Mouse (Mus musculus): Measurements from ENCODE around the gene Cd47. TPM values are rescaled to one million over a fixed set of nuclear protein-coding genes. Genes with fewer than 3 reads are reported as not detected.

The Cd47 gene
- polyA plus RNA-seq, 1 experiment from 2014 or later, result 286 TPM

DNA sequence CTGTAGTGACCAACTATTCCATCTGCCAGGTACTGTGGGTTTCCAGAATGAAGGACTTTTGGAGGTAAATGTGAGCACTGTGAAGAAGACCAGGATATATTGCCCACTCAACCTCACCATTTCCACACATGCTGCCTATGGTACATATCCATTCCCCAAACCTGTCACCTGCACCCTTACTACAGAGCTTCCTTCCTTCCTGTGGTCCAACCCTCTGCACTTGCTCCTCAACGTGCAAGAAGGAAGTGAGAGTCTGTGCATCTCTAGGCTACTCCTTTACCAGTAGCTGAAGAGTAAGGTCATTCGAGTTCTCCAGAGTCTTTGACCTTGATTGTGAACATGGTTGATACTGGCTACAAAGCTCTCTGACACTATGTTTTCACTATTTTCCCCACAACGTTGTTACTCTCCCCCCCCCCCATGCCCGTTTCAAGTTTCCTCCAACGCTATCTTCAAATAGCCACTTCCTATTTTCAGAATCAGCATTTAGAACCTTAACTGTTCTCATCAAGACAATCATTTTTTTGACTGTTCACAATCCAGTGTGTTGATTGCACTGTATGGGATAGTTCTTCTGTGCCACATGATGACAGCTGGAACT is 18.7 kb upstream of the Cd47 start:
- Histone ChIP-seq H3K4me3 (ENCODE audit: low read depth, low read length) (no peak overlapping the region), H3K27me3 (ENCODE audit: control insufficient read depth, insufficient read depth, low read depth, low read length) (no peaks in the 10 kb centered on the region), H3K9ac (ENCODE audit: low read depth, low read length) (no peak overlapping the region), H3K27ac (ENCODE audit: low read length) (peak overlapping the region; percentile 4; the same call in 1 of the 2 replicates), H3K9me3 (replicated peaks; ENCODE audit: control insufficient read depth, low read length) (no peaks in the 10 kb centered on the region), H3K36me3 (ENCODE audit: control insufficient read depth, insufficient read depth) (no peaks in the 10 kb centered on the region), H3K4me2 (ENCODE audit: low read depth, low read length) (no peak overlapping the region), H3K4me1 (ENCODE audit: control insufficient read depth, low read depth, low read length) (peaks cover 25% of the 10 kb centered on the region)
- no peak for ATAC-seq (ENCODE audit: low read depth)
- WGBS (ENCODE audit: insufficient replicate concordance), result 20% methylated on average over 5 of the region's 5 CpGs

- no peak for ATAC-seq (ENCODE audit: low read depth)
- H3K4me2 ChIP-seq (ENCODE audit: low read depth, low read length), result no peak overlapping the region
- no peaks in the 10 kb centered on the region for H3K27me3 ChIP-seq (ENCODE audit: control insufficient read depth, insufficient read depth, low read depth, low read length)
- H3K9ac ChIP-seq (ENCODE audit: low read depth, low read length), result no peak overlapping the region
- H3K9me3 ChIP-seq (replicated peaks; ENCODE audit: control insufficient read depth, low read length), result no peaks in the 10 kb centered on the region
- peaks cover 11% of the 10 kb centered on the region for H3K4me1 ChIP-seq (ENCODE audit: control insufficient read depth, low read depth, low read length)
- H3K4me3 ChIP-seq (ENCODE audit: low read depth, low read length), result no peak overlapping the region
- H3K27ac ChIP-seq (ENCODE audit: low read length), result no peak overlapping the region
- H3K36me3 ChIP-seq (ENCODE audit: control insufficient read depth, insufficient read depth), result no peaks in the 10 kb centered on the region
Measured at GRCm38 (mm10) chr16:49783369-49783768, 17.0 kb upstream of the Cd47 start.

- Histone ChIP-seq H3K9ac (ENCODE audit: low read depth, low read length) (no peak overlapping the region), H3K36me3 (ENCODE audit: control insufficient read depth, insufficient read depth) (no peaks in the 10 kb centered on the region), H3K27ac (ENCODE audit: low read length) (no peak overlapping the region), H3K4me3 (ENCODE audit: low read depth, low read length) (no peak overlapping the region), H3K4me2 (ENCODE audit: low read depth, low read length) (no peak overlapping the region), H3K27me3 (ENCODE audit: control insufficient read depth, insufficient read depth, low read depth, low read length) (no peaks in the 10 kb centered on the region), H3K9me3 (replicated peaks; ENCODE audit: control insufficient read depth, low read length) (no peaks in the 10 kb centered on the region), H3K4me1 (ENCODE audit: control insufficient read depth, low read depth, low read length) (peaks cover 15% of the 10 kb centered on the region)
- no peak for ATAC-seq (ENCODE audit: low read depth)
- WGBS (ENCODE audit: insufficient replicate concordance), result 88% methylated on average over 6 of the region's 6 CpGs
Measured at GRCm38 (mm10) chr16:49786116-49786515, 14.2 kb upstream of the Cd47 start.

GRCm38 (mm10) chr16:49787714-49788113 is 12.6 kb upstream of the Cd47 start:
- H3K9me3 ChIP-seq (replicated peaks; ENCODE audit: control insufficient read depth, low read length), result no peaks in the 10 kb centered on the region
- WGBS (ENCODE audit: insufficient replicate concordance), result 74% methylated on average over 5 of the region's 5 CpGs
- no peak overlapping the region for H3K9ac ChIP-seq (ENCODE audit: low read depth, low read length)
- no peaks in the 10 kb centered on the region for H3K36me3 ChIP-seq (ENCODE audit: control insufficient read depth, insufficient read depth)
- H3K4me3 ChIP-seq (ENCODE audit: low read depth, low read length), result no peak overlapping the region
- H3K4me2 ChIP-seq (ENCODE audit: low read depth, low read length), result no peak overlapping the region
- H3K4me1 ChIP-seq (ENCODE audit: control insufficient read depth, low read depth, low read length), result peaks cover 21% of the 10 kb centered on the region
- H3K27ac ChIP-seq (ENCODE audit: low read length), result no peak overlapping the region
- H3K27me3 ChIP-seq (ENCODE audit: control insufficient read depth, insufficient read depth, low read depth, low read length), result no peaks in the 10 kb centered on the region
- peak; percentile 27; the same call in 1 of the 2 replicates for ATAC-seq (ENCODE audit: low read depth)

- Histone ChIP-seq H3K27ac (ENCODE audit: low read length) (peak overlapping the region; percentile 68), H3K4me2 (ENCODE audit: low read depth, low read length) (peak overlapping the region; percentile 18), H3K4me1 (ENCODE audit: control insufficient read depth, low read depth, low read length) (peaks cover 35% of the 10 kb centered on the region), H3K9me3 (replicated peaks; ENCODE audit: control insufficient read depth, low read length) (no peaks in the 10 kb centered on the region), H3K4me3 (ENCODE audit: low read depth, low read length) (no peak overlapping the region), H3K27me3 (ENCODE audit: control insufficient read depth, insufficient read depth, low read depth, low read length) (no peaks in the 10 kb centered on the region), H3K9ac (ENCODE audit: low read depth, low read length) (peak overlapping the region; percentile 51), H3K36me3 (ENCODE audit: control insufficient read depth, insufficient read depth) (no peaks in the 10 kb centered on the region)
- peak; percentile 23; the same call in 1 of the 2 replicates for ATAC-seq (ENCODE audit: low read depth)
- 39% methylated on average over 9 of the region's 9 CpGs for WGBS (ENCODE audit: insufficient replicate concordance)
Measured at GRCm38 (mm10) chr16:49790575-49791465, 9.5 kb upstream of the Cd47 start.

DNA sequence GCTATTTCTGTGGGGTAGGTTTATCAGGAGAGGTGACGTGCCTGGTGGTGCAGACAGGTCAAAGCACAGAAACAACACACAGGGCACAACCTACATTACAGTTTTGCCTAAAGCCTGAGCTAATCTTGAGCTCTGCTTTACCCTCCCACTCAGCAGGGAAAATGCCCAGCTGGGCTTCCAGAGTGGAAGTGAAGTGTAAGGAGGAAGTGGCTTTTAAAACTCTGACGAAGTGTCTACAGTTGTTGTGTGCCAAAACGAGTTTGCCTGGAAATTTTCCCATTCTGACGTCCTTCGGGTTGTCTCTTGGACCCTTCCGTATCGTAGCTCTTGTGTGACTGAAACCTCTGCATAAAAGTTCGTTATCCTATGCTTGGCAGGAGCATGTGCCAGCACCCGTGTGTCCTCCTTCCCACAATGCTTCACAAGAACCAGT is 7.9 kb upstream of the Cd47 start:
- Histone ChIP-seq H3K4me2 (ENCODE audit: low read depth, low read length) (no peak overlapping the region), H3K27ac (ENCODE audit: low read length) (peak overlapping the region; percentile 68), H3K4me3 (ENCODE audit: low read depth, low read length) (no peak overlapping the region), H3K9ac (ENCODE audit: low read depth, low read length) (peak overlapping the region; percentile 32), H3K27me3 (ENCODE audit: control insufficient read depth, insufficient read depth, low read depth, low read length) (no peaks in the 10 kb centered on the region), H3K36me3 (ENCODE audit: control insufficient read depth, insufficient read depth) (no peaks in the 10 kb centered on the region), H3K4me1 (ENCODE audit: control insufficient read depth, low read depth, low read length) (peaks cover 48% of the 10 kb centered on the region), H3K9me3 (replicated peaks; ENCODE audit: control insufficient read depth, low read length) (no peaks in the 10 kb centered on the region)
- 39% methylated on average over 9 of the region's 9 CpGs for WGBS (ENCODE audit: insufficient replicate concordance)
- peak; percentile 57 for ATAC-seq (ENCODE audit: low read depth)

GRCm38 (mm10) chr16:49793596-49793995 is 6.7 kb upstream of the Cd47 start:
- H3K27ac ChIP-seq (ENCODE audit: low read length), result 0 out of 2 replicates have a peak overlapping the region, but pooled peaks have one; percentile 4
- ATAC-seq (ENCODE audit: low read depth), result no peak

DNA sequence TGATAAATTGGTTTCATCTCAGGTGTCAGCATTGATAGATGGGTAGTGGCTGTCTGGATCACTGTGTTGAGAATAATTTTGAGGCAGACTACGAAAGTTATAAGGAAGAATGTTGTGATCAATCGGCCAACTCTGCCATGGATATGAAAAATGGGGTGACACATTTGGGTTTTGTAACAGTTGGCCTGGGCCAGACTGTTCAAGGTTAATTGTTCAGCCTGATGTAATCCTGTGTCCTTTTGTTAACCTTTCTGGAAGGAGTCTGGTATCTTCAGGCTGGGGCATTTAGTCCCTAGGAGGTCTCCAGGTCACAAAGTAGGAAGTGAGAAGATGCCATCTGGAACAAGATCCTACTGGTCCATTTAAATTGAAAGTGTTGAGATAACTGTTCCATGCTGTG is 4.1 kb upstream of the Cd47 start:
- Histone ChIP-seq H3K27ac (ENCODE audit: low read length) (peak overlapping the region; percentile 72), H3K4me2 (ENCODE audit: low read depth, low read length) (no peak overlapping the region), H3K4me3 (ENCODE audit: low read depth, low read length) (no peak overlapping the region), H3K4me1 (ENCODE audit: control insufficient read depth, low read depth, low read length) (peaks cover 71% of the 10 kb centered on the region), H3K9ac (ENCODE audit: low read depth, low read length) (peak overlapping the region; percentile 11; the same call in 1 of the 2 replicates), H3K27me3 (ENCODE audit: control insufficient read depth, insufficient read depth, low read depth, low read length) (no peaks in the 10 kb centered on the region), H3K9me3 (replicated peaks; ENCODE audit: control insufficient read depth, low read length) (no peaks in the 10 kb centered on the region), H3K36me3 (ENCODE audit: control insufficient read depth, insufficient read depth) (no peaks in the 10 kb centered on the region)
- ATAC-seq (ENCODE audit: low read depth), result no peak
- 71% methylated on average over 2 of the region's 2 CpGs for WGBS (ENCODE audit: insufficient replicate concordance)

More at GRCm38 (mm10) chr16:49793596-49793995, 6.7 kb upstream of the Cd47 start:
- Histone ChIP-seq H3K9me3 (replicated peaks; ENCODE audit: control insufficient read depth, low read length) (no peaks in the 10 kb centered on the region), H3K9ac (ENCODE audit: low read depth, low read length) (peak overlapping the region; percentile 26; the same call in 1 of the 2 replicates), H3K4me2 (ENCODE audit: low read depth, low read length) (no peak overlapping the region; the same call in 1 of the 2 replicates), H3K4me1 (ENCODE audit: control insufficient read depth, low read depth, low read length) (peaks cover 56% of the 10 kb centered on the region), H3K27me3 (ENCODE audit: control insufficient read depth, insufficient read depth, low read depth, low read length) (no peaks in the 10 kb centered on the region), H3K4me3 (ENCODE audit: low read depth, low read length) (no peak overlapping the region), H3K36me3 (ENCODE audit: control insufficient read depth, insufficient read depth) (no peaks in the 10 kb centered on the region)
- WGBS (ENCODE audit: insufficient replicate concordance), result 76% methylated on average over 9 of the region's 9 CpGs

DNA sequence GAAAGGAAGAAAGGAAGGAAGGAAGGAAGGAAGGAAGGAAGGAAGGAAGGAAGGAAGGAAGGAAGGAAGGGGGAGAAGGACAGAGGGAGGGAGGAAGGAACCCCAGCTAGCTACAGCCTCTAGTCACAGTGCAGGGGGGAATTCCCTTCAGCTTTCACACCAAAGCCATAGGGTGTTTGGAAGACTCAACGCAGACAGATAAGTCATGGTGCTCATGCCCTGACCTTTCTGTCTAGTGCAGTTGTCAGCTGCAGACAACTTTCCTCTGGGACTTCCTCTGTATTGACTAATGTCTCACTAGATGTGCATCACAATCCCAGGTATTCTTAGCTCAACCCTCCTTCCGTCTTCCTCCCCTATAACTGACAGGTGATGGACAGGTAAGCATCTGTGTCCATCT is 3.4 kb upstream of the Cd47 start:
- no peak for ATAC-seq (ENCODE audit: low read depth)
- Histone ChIP-seq H3K4me1 (ENCODE audit: control insufficient read depth, low read depth, low read length) (peaks cover 71% of the 10 kb centered on the region), H3K4me3 (ENCODE audit: low read depth, low read length) (no peak overlapping the region), H3K27ac (ENCODE audit: low read length) (peak overlapping the region; percentile 54; the same call in 1 of the 2 replicates), H3K36me3 (ENCODE audit: control insufficient read depth, insufficient read depth) (no peaks in the 10 kb centered on the region), H3K4me2 (ENCODE audit: low read depth, low read length) (no peak overlapping the region), H3K9ac (ENCODE audit: low read depth, low read length) (no peak overlapping the region), H3K27me3 (ENCODE audit: control insufficient read depth, insufficient read depth, low read depth, low read length) (no peaks in the 10 kb centered on the region), H3K9me3 (replicated peaks; ENCODE audit: control insufficient read depth, low read length) (no peaks in the 10 kb centered on the region)
- WGBS (ENCODE audit: insufficient replicate concordance), result 83% methylated on average over 2 of the region's 2 CpGs
